Mouse (Mus musculus) megakaryocyte, embryonic 14.5 days (primary cell): ENCODE measurements around the gene Tdrd5.

ENCODE experiments used
- FLI1 ChIP-seq: IDR thresholded peaks from 2 replicates; pipeline ENCODE4 v1.6.1; 2012; ENCODE audit warnings: low read length, inconsistent platforms, mixed read lengths
- GATA1 ChIP-seq: IDR thresholded peaks from 3 replicates; pipeline ENCODE4 v1.6.1; 2012; ENCODE audit warnings: mixed read lengths, low read length, inconsistent platforms, borderline replicate concordance

DNA sequence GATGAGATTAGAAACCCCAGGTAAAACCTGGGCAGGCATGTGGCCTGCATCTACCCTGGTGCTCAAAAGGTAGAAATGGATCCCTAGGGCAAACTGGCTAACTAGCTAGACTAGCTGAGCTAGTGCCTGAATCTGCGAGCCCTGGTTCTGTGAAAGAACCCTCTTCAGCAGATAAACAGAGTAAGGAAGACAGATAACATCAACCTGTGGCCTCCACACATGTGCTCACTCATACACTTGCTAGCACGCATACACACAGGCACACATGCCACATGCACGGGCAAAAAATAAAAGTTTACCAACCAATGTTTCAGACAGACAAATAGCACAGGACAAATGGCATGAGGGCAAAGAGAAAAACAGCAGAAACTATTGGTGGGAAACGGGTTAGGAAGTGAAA lies 47.0 kb upstream of the Tdrd5 start:
- TF ChIP-seq FLI1 (no peak), GATA1 (no peak)
